Mouse (Mus musculus): ENCODE results near the gene Spag5.
A peak's percentile ranks its signal among the peaks of the same experiment; 100 is the strongest.
"Not testable (repeated sequence)": the region's sequence is repeated elsewhere in the genome, so short reads cannot be mapped to it uniquely, and the experiment has no call there.

Gene Spag5

GRCm38 (mm10) chr11:78301357-78302084, at the start of gene Spag5:
Gene Spag5, plus strand, starts transcription at chr11:78301529.
- peak; percentile 87 for DNase-seq (ENCODE audit: low spot score)

GRCm38 (mm10) chr11:78256618-78257017, 44.7 kb upstream of the Spag5 start:
- no peak for DNase-seq (ENCODE audit: low spot score)

- DNase-seq (ENCODE audit: low spot score) = no peak
Measured at GRCm38 (mm10) chr11:78260489-78261258, 40.7 kb upstream of the Spag5 start.

- DNase-seq (ENCODE audit: low spot score) = peak; percentile 90
Measured at GRCm38 (mm10) chr11:78261380-78262352, 39.7 kb upstream of the Spag5 start, which contains the start of gene 2610507B11Rik. Gene 2610507B11Rik, plus strand, starts transcription at chr11:78261752.

- DNase-seq (ENCODE audit: low spot score) = peak; percentile 24
Measured at GRCm38 (mm10) chr11:78262550-78262949, 38.8 kb upstream of the Spag5 start.

- DNase-seq (ENCODE audit: low spot score) = no peak
Measured at GRCm38 (mm10) chr11:78265571-78265970, 35.8 kb upstream of the Spag5 start.

GRCm38 (mm10) chr11:78271986-78272385, 29.3 kb upstream of the Spag5 start:
- DNase-seq (ENCODE audit: low spot score) = no peak

GRCm38 (mm10) chr11:78275596-78275995, 25.7 kb upstream of the Spag5 start:
- no peak for DNase-seq (ENCODE audit: low spot score)

GRCm38 (mm10) chr11:78276169-78276568, 25.2 kb upstream of the Spag5 start:
- not testable (repeated sequence) for DNase-seq (ENCODE audit: low spot score)

- no peak for DNase-seq (ENCODE audit: low spot score)
Measured at GRCm38 (mm10) chr11:78278853-78279252, 22.5 kb upstream of the Spag5 start.

GRCm38 (mm10) chr11:78279586-78279985, 21.7 kb upstream of the Spag5 start:
- DNase-seq (ENCODE audit: low spot score) = no peak

- no peak for DNase-seq (ENCODE audit: low spot score)
Measured at GRCm38 (mm10) chr11:78289146-78289763, 12.1 kb upstream of the Spag5 start.

- DNase-seq (ENCODE audit: low spot score) = no peak
Measured at GRCm38 (mm10) chr11:78290654-78291053, 10.7 kb upstream of the Spag5 start, which contains the start of gene BC030499. Gene BC030499, plus strand, starts transcription at chr11:78290841.

GRCm38 (mm10) chr11:78294585-78294984, 6.7 kb upstream of the Spag5 start:
- no peak for DNase-seq (ENCODE audit: low spot score)

- DNase-seq (ENCODE audit: low spot score) = no peak
Measured at GRCm38 (mm10) chr11:78300917-78301316, 412 bp upstream of the Spag5 start.

- DNase-seq (ENCODE audit: low spot score) = no peak
Measured at GRCm38 (mm10) chr11:78305272-78305671, 3.9 kb downstream of the Spag5 start.

GRCm38 (mm10) chr11:78310861-78311511, 9.7 kb downstream of the Spag5 start:
- DNase-seq (ENCODE audit: low spot score) = no peak

GRCm38 (mm10) chr11:78313662-78314061, 12.3 kb downstream of the Spag5 start:
- no peak for DNase-seq (ENCODE audit: low spot score)

- no peak for DNase-seq (ENCODE audit: low spot score)
Measured at GRCm38 (mm10) chr11:78318411-78318810, 17.1 kb downstream of the Spag5 start.

- no peak for DNase-seq (ENCODE audit: low spot score)
Measured at GRCm38 (mm10) chr11:78322076-78322831, 20.9 kb downstream of the Spag5 start.
